Mouse (Mus musculus): Measurements from ENCODE around the gene Rif1.
"Not testable (repeated sequence)": the region's sequence is repeated elsewhere in the genome, so short reads cannot be mapped to it uniquely, and the experiment has no call there.

Gene Rif1

DNA sequence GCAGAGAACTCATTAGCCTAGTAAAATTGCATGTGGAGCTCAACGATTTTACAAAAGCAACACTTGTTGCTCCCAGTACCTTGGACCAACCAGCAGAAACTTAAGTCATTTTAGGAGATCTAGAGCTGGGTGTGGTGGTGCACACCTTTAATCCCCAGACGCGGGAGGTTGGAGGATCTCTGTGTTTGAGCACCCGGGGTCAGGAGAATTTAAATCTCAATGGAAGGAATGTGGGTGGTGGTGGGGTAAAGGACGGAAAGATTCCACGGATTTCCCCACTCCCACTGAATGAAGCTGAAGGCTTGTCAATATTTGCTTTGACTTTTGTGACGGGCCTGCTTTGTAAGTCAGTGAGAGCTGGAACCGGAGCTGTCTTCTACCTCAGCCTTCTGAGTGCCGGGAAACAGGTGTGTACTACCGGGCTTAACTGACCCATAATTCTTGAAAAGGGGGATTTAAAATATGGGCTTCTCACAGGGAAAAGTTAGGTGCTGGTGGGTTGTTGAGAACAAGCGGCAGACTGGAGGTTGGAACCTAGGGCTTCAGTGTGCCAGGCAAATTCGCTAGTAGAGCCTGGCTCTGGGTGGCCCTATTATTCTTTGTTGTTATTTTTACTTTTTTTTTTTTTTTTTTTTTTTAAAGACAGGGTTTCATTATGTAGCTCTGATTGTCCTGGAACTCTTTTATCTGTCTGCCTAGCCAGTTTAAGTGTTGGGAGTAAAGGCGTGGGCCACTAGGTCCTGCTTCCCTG is 1.2 kb upstream of the Rif1 start:
- no peak for DNase-seq (ENCODE audit: low read depth, low spot score)

DNA sequence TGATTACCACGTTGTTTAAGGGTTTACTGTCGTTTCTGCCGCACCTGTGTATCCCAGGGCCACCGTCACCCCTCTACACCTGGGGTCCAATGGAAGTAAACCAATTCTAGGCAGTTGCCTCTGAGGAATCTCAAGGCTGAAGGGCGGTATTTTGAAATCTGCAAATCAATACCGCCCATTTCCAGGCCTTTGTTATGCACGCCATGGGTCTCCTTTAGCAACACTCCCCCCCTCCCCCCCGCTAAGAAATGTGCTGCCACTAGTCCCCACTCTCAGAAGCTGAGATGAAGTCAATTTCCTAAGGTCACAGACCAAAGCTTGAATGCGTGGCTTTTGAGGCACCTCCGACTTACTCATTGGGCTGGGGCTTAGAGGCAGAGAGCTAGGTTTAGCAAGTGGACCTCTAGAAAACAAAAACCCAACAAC is 554 bp upstream of the Rif1 start:
- peak; percentile 48 for DNase-seq (ENCODE audit: low read depth, low spot score)

- DNase-seq (ENCODE audit: low read depth, low spot score), result no peak
Observed at GRCm38 (mm10) chr2:52073141-52073904, 691 bp downstream of the Rif1 start.

DNA sequence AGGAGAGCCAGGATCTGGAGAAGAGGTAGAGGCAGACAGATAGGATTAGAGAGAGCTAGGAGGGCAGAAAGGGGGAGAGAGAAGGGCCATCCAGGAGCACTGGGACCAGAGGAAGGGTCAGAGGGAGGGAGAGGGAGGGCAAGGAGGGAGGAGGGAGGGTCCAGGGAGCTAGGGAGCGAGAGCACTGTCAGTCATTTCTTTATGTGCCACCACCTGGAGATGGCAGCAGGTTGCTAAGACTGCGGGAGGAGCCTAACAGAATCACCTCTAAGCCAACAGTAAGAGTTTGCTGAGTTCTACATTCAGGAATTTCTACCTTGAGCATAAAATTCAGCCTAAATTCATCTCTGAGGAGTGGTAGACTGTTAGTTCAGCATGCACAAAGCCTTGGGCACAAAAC is 6.0 kb downstream of the Rif1 start:
- no peak for DNase-seq (ENCODE audit: low read depth, low spot score)

GRCm38 (mm10) chr2:52084013-52084412 is 11.4 kb downstream of the Rif1 start:
- DNase-seq (ENCODE audit: low read depth, low spot score), result no peak

DNA sequence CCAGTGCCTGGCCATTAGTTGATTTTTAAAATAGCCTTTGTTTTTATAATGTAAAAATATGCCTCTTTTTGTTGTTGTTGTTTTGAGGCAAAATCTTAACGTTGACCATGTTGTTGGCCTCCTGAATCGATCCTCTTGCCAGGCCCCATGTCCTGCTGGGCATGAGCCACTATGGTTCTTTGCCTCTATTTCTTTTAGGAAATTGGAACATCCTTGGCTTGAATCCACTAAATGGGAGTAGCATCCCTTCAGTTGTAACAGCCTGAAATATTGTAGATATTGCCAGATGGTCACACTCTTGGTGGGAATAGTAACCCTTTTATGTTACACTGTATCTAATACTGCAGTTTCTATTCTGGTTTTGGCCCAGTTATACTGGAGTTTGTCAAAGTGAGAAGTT is 11.9 kb downstream of the Rif1 start:
- no peak for DNase-seq (ENCODE audit: low read depth, low spot score)

DNA sequence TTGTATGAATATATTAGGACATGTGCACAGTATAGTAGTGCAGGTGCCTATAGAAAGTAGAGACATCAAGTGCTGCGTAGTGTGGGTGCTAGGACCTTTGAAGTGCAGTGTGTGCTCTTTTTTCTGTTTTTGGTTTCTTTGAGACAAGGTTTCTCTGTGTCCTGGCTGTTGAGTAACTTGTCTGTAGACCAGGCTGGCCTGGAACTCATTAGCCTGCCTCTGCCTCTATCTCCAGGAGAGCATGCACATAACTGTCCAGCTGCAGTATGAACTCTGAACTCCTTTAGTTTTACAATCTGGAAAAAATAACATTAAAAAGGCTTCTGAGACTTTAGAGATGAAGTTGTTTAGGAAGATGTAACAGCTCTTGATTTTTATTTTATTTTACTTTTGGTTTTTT is 41.5 kb downstream of the Rif1 start:
- no peak for DNase-seq (ENCODE audit: low read depth, low spot score)

GRCm38 (mm10) chr2:52131370-52131769 is 58.7 kb downstream of the Rif1 start:
- not testable (repeated sequence) for DNase-seq (ENCODE audit: low read depth, low spot score)

DNA sequence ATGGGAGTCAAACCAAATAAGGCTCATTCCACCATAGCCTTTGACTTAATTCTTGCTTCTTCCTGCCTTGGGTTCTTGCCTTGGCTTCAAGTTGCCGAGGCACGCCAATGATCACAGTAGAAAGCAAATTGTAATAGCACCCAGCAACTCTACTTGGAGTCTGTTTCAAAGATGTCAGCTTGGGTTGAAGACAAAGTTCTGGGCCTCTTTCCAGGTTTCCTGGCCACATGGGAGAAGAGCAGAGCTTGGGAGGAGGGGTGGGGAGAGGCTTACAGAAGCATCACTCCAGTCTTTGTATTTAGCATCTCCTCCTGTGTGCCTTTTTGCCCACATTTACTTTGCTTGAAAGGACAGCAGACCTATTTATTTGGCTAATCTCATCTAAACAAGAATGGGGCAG is 60.7 kb downstream of the Rif1 start:
- no peak for DNase-seq (ENCODE audit: low read depth, low spot score)

GRCm38 (mm10) chr2:52153064-52153463 is 80.4 kb downstream of the Rif1 start:
- no peak for DNase-seq (ENCODE audit: low read depth, low spot score)

DNA sequence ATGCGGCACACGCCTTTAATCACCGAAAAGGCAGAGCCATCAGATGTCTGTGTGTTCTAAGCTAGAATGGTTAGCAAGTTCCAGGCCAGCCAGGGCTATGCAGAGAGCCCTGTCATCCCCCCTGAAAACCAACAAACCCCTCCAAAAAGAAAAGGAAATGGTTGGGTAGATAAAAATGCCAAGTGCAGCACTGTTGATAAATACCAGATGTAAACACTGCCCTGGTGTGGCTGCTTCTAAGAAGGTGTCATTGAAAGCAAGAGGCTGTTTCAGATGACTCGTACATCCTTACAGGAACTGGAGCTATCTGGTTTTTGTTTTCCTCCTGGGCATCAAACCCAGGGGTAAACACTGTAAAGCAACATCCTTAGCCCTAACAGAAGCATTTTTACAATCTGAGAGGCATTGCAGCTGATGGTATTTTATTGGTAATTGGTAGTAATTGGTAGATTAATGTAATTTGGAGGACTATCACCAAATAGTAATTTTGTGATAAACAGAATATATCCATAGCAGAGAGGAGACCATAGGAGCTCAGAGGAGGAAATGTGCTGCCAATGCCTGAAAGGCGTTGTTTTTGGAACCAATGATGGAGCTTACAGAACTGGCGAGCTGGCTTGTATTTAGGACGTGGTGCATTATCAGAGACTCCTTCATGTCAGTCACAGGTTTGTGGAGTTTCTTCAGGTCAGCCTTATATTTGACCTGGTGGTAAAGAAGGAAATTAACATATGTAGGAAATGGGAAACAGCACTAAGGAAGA is 96.8 kb downstream of the Rif1 start:
- no peak for DNase-seq (ENCODE audit: low read depth, low spot score)

All from CD4-positive, CD25-positive, alpha-beta regulatory T cell, adult 2 months (primary cell).